Mouse (Mus musculus): ENCODE data around the gene Ctdnep1.

Ctdnep1 gene

DNA sequence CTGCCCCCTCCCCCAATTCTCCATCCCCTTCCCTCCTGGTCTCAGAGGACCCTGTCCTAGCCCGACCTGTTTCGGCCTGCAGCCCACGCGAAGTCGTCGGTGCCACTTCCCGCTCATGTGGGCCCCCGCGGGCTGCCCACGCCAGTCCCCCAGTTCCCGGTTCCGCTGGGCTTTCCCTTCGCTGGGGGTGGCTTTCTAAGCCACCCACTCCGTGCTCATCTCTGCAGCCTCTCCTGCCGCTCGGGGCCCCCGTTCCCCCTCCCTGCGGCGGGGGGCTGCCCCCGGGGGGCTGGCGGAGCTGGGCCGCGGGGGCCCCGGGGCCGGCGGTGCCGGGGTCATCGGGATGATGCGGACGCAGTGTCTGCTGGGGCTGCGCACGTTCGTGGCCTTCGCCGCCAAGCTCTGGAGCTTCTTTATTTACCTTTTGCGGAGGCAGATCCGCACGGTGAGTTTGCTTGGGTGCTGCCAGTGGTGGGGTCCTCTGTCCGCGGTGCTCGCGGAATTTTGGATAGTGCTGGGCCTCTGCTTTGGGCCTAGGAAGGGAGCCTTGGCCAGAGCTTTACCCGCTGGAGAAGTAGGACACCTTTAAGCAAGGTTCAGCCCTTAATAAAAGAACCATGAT is at the start of gene Ctdnep1:
Ctdnep1 (plus strand) TSS at position 16 of the 622 bp plus-strand sequence.
- DNase-seq: no peak

- DNase-seq: no peak
Observed at GRCm38 (mm10) chr11:69931769-69932168, 49.2 kb upstream of the Ctdnep1 start.

- DNase-seq: peak in 1 of 2 experiments; percentile 40
Observed at GRCm38 (mm10) chr11:69932254-69932653, 48.7 kb upstream of the Ctdnep1 start.

GRCm38 (mm10) chr11:69933066-69933465 is 47.9 kb upstream of the Ctdnep1 start:
- no peak for DNase-seq

DNA sequence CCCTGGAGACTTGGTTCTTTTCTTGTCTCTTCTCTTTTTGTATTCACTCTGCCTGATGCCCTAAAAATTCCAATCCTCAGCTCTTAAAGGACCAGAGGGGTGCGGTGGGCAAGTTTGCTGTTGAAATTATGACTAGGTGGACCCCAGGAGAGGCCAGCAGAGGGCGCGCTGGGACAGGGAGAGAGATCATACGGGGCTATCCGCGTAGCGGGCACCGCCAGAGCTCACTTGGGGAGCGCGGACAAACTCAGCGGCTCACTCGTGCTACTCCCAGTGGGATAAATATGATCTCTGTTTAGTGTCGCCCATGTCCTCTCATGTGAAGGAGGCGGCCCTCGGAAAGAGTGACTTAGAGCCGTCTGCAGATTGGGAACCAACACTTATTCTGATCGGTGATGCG is 46.8 kb upstream of the Ctdnep1 start:
- peak; percentile 89 to 93 for DNase-seq

GRCm38 (mm10) chr11:69934681-69935080 is 46.3 kb upstream of the Ctdnep1 start:
- DNase-seq: no peak

DNA sequence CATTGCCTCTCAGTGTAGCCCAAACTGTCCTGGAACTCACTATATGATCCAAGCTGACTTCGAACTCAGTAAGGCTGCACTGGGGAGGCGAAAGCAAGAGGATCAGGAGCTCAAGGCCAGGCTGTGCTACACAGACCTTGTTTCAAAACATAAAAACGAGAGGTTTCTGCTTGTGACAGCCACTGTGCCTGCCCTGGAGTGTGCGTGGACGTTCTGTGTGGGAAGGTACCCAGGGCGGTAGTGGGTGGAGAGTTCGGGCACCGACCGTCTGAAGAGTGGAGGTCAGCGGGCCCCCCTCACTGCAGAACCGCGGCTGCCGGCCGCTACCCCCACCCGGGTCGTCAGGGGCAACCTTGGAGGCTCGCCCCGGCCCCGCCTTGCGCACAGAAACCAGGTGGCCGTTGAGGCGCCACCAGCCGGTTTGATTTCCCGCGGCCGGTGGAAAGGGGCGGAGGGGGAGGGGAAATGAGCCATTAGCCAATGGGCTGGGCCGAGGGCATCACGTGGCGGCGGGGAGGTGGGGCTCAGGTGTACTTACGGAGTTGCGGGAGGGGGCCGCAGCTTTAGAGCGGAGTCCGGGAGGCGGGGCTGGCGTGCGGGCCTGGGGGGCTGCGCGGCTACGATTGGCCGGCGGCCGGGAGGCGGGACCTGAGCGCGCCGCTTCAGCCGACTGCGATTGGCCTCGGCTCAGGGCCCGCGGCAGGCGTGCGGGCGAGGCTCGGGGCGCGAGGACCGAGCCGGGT is 45.6 kb upstream of the Ctdnep1 start, which contains the start of gene Ybx2:
Ybx2 (plus strand) TSS at position 660 of the 743 bp plus-strand sequence.
- DNase-seq: peak; percentile 91 to 93

DNA sequence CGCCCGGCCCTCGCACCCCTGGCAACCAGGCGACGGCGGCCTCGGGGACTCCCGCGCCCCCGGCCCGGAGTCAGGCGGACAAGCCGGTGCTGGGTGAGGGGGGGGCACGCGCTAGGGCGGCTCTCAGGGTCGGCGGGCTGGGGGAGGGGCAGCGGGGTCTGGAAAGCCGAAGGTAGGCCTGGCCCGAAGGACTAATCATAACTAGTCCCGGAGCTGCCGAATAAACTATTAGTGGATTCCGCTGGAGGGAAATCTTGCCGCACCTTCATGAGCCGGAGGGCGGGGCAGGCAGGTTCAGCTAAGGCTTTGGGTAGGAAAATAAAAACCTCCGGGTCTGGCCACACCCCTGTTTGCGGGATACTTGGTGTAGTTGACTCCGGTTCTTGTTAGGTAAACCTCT is 44.8 kb upstream of the Ctdnep1 start:
- DNase-seq: no peak

- DNase-seq: no peak
Observed at GRCm38 (mm10) chr11:69936714-69937347, 44.1 kb upstream of the Ctdnep1 start.

DNA sequence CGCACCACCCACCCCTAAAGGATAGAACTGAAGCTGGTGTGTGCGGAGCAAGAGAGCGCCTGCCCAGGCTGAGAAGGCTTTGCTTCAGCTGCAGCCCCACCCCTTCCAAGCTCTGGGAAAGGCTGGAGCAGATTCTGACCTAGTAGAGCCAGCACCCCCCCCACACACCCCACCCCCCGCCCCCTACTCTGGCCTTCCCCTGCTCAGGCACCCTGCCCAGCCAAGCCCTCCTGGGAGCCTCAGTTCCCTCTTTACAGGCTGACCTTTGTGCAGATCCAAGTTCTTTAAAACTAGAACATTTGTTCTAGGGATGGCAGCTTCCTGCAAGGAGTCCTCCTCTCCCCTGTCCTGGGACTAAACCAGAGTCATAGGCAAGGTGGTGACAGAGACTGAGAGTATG is 43.6 kb upstream of the Ctdnep1 start:
- DNase-seq: no peak

- no peak for DNase-seq
Observed at GRCm38 (mm10) chr11:69937834-69938233, 43.1 kb upstream of the Ctdnep1 start.

- DNase-seq: no peak
Observed at GRCm38 (mm10) chr11:69938401-69938979, 42.5 kb upstream of the Ctdnep1 start.

DNA sequence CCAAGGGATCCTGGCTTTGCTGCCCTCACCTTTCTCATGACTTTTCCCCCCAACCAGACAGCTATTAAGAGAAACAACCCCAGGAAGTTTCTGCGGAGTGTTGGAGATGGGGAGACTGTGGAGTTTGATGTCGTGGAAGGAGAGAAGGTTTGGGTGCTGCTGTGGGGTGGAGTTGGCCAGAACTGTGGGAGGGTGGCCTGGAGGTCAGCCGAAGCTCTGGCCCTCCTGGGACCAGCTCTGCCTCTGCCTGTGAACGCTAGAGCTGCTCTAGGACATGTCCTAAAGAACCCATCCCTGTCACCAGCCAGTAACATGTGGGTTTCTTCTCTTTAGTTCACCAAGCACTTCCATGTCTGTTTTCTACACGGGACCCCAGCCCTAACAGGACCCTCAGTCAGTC is 41.8 kb upstream of the Ctdnep1 start:
- DNase-seq: no peak

GRCm38 (mm10) chr11:69939731-69940130 is 41.2 kb upstream of the Ctdnep1 start:
- no peak for DNase-seq

GRCm38 (mm10) chr11:69940962-69941361 is 40.0 kb upstream of the Ctdnep1 start:
- DNase-seq: no peak

GRCm38 (mm10) chr11:69945216-69945615 is 35.7 kb upstream of the Ctdnep1 start:
- DNase-seq: no peak

DNA sequence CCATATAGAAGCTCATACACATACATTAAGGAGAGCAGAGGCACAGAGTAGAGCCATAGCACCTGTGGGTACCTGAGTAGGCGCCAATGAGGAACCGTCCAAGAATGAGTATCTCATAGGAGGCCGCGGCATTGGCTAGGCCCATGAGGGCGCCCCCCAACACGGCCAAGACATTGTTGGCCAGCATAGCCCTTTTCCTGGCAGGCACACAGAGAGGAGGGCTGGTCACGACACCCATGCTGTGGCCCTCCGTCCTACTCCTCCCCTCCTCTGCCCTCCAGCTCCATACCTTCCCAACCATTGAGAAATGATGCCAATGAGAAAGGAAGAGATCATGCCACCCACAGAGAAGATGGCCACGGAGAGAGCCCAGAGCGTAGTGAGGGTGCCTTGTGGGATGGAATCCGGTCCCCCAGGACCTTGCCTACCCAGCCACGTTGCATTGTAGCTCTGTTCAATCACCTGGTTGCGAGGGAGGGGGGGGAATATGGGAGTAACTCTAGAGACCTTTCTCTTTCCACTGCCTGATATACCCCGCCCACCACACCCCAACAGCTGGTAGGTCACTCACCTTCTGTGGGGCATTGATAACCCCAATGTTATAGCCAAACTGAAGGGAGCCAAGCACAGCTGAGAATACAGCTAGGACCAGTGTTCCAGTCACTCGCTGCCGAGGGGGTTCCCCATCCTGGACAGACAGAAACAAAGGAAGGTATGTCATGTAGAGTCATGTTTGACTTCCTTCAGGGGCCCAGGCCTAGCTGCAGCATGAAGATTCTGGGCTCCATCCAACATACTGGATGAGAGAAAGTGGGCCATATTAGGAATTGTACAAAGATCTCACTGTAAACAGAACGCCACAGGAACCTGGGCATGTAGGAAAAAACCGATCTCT is 34.7 kb upstream of the Ctdnep1 start:
- no peak for DNase-seq

- DNase-seq: no peak
Observed at GRCm38 (mm10) chr11:69947337-69948065, 33.5 kb upstream of the Ctdnep1 start.

DNA sequence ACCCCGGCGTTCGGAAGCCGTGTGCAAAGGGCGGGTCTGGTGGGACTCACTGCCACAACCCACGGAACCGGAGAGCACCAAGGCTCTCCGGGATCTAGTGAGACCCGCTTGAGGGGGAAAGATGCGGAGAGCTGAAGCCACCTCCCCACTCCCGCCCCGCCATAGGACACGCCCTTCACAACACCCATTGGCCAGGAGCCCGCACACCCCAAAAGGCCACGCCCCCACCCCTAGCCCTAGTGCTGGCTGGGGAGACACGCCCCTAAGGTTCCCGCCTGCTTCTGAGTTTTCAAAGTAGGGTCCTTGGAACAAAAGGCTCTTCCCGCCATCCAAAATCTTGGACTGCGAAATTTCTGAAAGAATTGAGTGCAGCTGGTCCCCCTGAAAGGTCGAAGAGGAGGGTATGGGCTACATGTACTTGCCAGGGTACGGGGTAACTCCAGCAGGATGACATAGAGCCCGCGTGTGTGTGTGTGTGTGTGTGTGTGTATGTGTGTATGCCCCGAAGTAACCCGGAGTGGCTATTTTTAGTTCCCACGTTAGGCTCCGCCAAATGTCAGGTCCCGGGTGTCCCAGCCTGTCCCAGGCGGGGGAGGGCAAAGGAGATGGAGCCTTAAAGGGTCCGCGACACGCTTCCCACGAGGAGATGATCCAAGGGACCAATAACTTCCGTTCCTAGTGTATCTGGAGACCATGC is 32.7 kb upstream of the Ctdnep1 start, which contains the start of gene Slc2a4:
Slc2a4 (minus strand) TSS at position 123 of the 697 bp plus-strand sequence.
- DNase-seq: peak; percentile 92 to 95

DNA sequence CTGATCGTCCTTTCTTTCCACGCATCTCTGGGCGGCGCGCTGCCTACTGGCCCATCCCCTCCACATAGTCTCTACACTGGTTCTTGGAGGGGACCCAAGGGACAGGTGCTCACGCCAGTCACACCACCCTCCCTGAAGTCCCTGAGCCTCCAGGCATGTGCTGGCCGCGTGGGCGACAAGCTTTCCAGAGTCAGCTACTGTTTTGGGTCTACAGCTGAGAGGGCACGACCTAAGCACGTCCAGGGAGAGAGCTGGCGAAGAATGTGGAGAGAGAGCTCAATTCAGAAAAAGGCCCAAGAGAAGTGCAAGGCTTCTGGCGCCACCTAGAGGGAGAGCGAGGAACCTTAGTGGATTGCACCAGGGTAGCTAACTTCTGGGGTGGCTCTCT is 32.2 kb upstream of the Ctdnep1 start:
- peak; percentile 80 to 84 for DNase-seq
